Comparison of ENCODE assay signal across 39 mouse cellular contexts in genomic region chr5:143930656-143931055, GRCm38 (mm10). TPM values are rescaled to one million over a fixed set of nuclear protein-coding genes. Genes with fewer than 3 reads are reported as not detected.
"Had no signal": no experiment of that assay in that cellular context is flagged by ENCODE, and none has a peak within 500 bp of the region (broad histone marks: within the 10 kb centered on the region; RNA-seq: fewer than 3 reads in every experiment).

No protein-coding gene starts in this region.

- H3K4me3 ChIP-seq: limb, embryonic 10.5 days; limb, embryonic 12.5 days; limb, embryonic 13.5 days; limb, embryonic 15.5 days; liver, embryonic 12.5 days; liver, embryonic 13.5 days; liver, embryonic 15.5 days; lung, embryonic 15.5 days; megakaryocyte, embryonic 14.5 days; midbrain, embryonic 10.5 days; midbrain, embryonic 12.5 days; midbrain, embryonic 13.5 days; midbrain, embryonic 15.5 days; myocyte; neural tube, embryonic 12.5 days had no signal

- H3K9me3 ChIP-seq: limb, embryonic 10.5 days; limb, embryonic 12.5 days; limb, embryonic 13.5 days; limb, embryonic 15.5 days; liver, embryonic 12.5 days; liver, embryonic 13.5 days; liver, embryonic 15.5 days; lung, embryonic 15.5 days; megakaryocyte, embryonic 14.5 days; midbrain, embryonic 10.5 days; midbrain, embryonic 12.5 days; midbrain, embryonic 13.5 days; midbrain, embryonic 15.5 days; neural tube, embryonic 12.5 days had no signal

- H3K27ac ChIP-seq: limb, embryonic 10.5 days; limb, embryonic 12.5 days; limb, embryonic 13.5 days; limb, embryonic 15.5 days; liver, embryonic 12.5 days; liver, embryonic 13.5 days; liver, embryonic 14.5 days; liver, embryonic 15.5 days; lung, embryonic 15.5 days; macrophage; midbrain, embryonic 10.5 days; midbrain, embryonic 12.5 days; midbrain, embryonic 13.5 days; midbrain, embryonic 15.5 days; neural tube, embryonic 12.5 days had no signal

- H3K4me1 ChIP-seq: limb, embryonic 10.5 days; limb, embryonic 12.5 days; limb, embryonic 13.5 days; megakaryocyte, embryonic 14.5 days; midbrain, embryonic 13.5 days; midbrain, embryonic 15.5 days; neural tube, embryonic 12.5 days had no signal

- H3K27me3 ChIP-seq: limb, embryonic 12.5 days; limb, embryonic 13.5 days; limb, embryonic 15.5 days; liver, embryonic 12.5 days; liver, embryonic 13.5 days; liver, embryonic 15.5 days; lung, embryonic 15.5 days; megakaryocyte, embryonic 14.5 days; midbrain, embryonic 12.5 days; midbrain, embryonic 13.5 days; midbrain, embryonic 15.5 days; neural tube, embryonic 12.5 days had no signal

- DNase-seq: left cerebral cortex, postnatal 4 days; liver; liver, embryonic 13.5 days; liver, postnatal 0 days; lung, adult 18-20 months; lung, adult 2 months; lung, embryonic 14.5 days; lung, postnatal 10 days; lung, postnatal 14 days; lung, postnatal 36 days; lung, postnatal 4 days; midbrain, embryonic 14.5 days had no signal

RNA-seq across cellular contexts. Expression of gene Rsph10b, which starts 2.2 kb away (rescaled TPM):
- total RNA-seq: liver, adult 2 months had no signal
- polyA plus RNA-seq: liver, adult 2 months; macrophage; myocyte had no signal

RNA-seq across cellular contexts. Expression of gene Gm42421, which starts 2.7 kb away (rescaled TPM):
- total RNA-seq: liver, adult 2 months; megakaryocyte-erythroid progenitor cell, adult 5-6 weeks; midbrain, postnatal 0 days; monocyte, adult 5-6 weeks had no signal
- polyA plus RNA-seq: liver, adult 2 months; liver, embryonic 13.5 days; liver, postnatal 0 days; lung, adult 2 months; lung, embryonic 16.5 days; lung, postnatal 0 days had no signal

RNA-seq across cellular contexts. Expression of gene Ankrd61, which starts 33.2 kb away (rescaled TPM):
- total RNA-seq: left cerebral cortex, postnatal 14 days; left cerebral cortex, postnatal 25 days; left cerebral cortex, postnatal 36 days; liver, adult 2 months; megakaryocyte progenitor cell, adult 5-6 weeks; megakaryocyte, adult 5-6 weeks; megakaryocyte-erythroid progenitor cell, adult 5-6 weeks; midbrain, postnatal 0 days had no signal
- polyA plus RNA-seq: liver, adult 2 months; liver, postnatal 0 days; macrophage had no signal
